Mouse (Mus musculus): ENCODE data around the gene C77080. TPM values are rescaled to one million over a fixed set of nuclear protein-coding genes. Genes with fewer than 3 reads are reported as not detected.

The C77080 gene
- polyA plus RNA-seq, 1 experiment from 2014 or later = 8.3 TPM

GRCm38 (mm10) chr4:129288067-129288466, 26.9 kb upstream of the C77080 start:
- 32% methylated on average over 3 of the region's 3 CpGs for WGBS
- ATAC-seq (replicated peaks; ENCODE audit: low FRiP score) = no peak
- Histone ChIP-seq H3K4me3 (replicated peaks) (peak overlapping the region; percentile 56), H3K4me2 (peak overlapping the region; percentile 97), H3K9ac (no peak overlapping the region), H3K4me1 (peaks cover 30% of the 10 kb centered on the region), H3K36me3 (no peaks in the 10 kb centered on the region), H3K27me3 (peaks cover 20% of the 10 kb centered on the region), H3K27ac (peak overlapping the region; percentile 32; the same call in 1 of the 2 replicates), H3K9me3 (replicated peaks) (no peaks in the 10 kb centered on the region; the same call in 1 of the 2 replicates)

GRCm38 (mm10) chr4:129287472-129287981, 26.3 kb upstream of the C77080 start, which contains the start of gene Sync:
TSS of gene Sync (plus strand) at chr4:129287617.
- no peaks in the 10 kb centered on the region for H3K36me3 ChIP-seq
- H3K9ac ChIP-seq = peak within 1 kb of the TSS; percentile 51
- H3K27me3 ChIP-seq = peaks cover 20% of the 10 kb centered on the region
- peak within 1 kb of the TSS; percentile 97 for H3K4me2 ChIP-seq
- H3K4me3 ChIP-seq (replicated peaks) = peak within 1 kb of the TSS; percentile 56
- H3K9me3 ChIP-seq (replicated peaks) = no peaks in the 10 kb centered on the region; the same call in 1 of the 2 replicates
- WGBS = under 1% methylated on average over 53 of the region's 53 CpGs
- H3K27ac ChIP-seq = peak within 1 kb of the TSS; percentile 32; the same call in 1 of the 2 replicates
- ATAC-seq (replicated peaks; ENCODE audit: low FRiP score) = peak; percentile 53
- peaks cover 29% of the 10 kb centered on the region for H3K4me1 ChIP-seq

GRCm38 (mm10) chr4:129286683-129287471, 25.7 kb upstream of the C77080 start:
- 2% methylated on average over 28 of the region's 28 CpGs for WGBS
- peaks cover 29% of the 10 kb centered on the region for H3K4me1 ChIP-seq
- H3K9ac ChIP-seq = peak overlapping the region; percentile 51
- H3K4me3 ChIP-seq (replicated peaks) = peak overlapping the region; percentile 56
- peak overlapping the region; percentile 97 for H3K4me2 ChIP-seq
- H3K27me3 ChIP-seq = peaks cover 20% of the 10 kb centered on the region
- ATAC-seq (replicated peaks; ENCODE audit: low FRiP score) = peak; percentile 43
- H3K9me3 ChIP-seq (replicated peaks) = no peaks in the 10 kb centered on the region; the same call in 1 of the 2 replicates
- no peak overlapping the region for H3K27ac ChIP-seq
- H3K36me3 ChIP-seq = no peaks in the 10 kb centered on the region

GRCm38 (mm10) chr4:129286001-129286682, 24.9 kb upstream of the C77080 start:
- no peaks in the 10 kb centered on the region for H3K36me3 ChIP-seq
- peaks cover 29% of the 10 kb centered on the region for H3K4me1 ChIP-seq
- peak; percentile 17 for ATAC-seq (replicated peaks; ENCODE audit: low FRiP score)
- 46% methylated on average over 5 of the region's 5 CpGs for WGBS
- peak overlapping the region; percentile 97 for H3K4me2 ChIP-seq
- H3K9me3 ChIP-seq (replicated peaks) = no peaks in the 10 kb centered on the region; the same call in 1 of the 2 replicates
- no peak overlapping the region for H3K27ac ChIP-seq
- peaks cover 20% of the 10 kb centered on the region for H3K27me3 ChIP-seq
- H3K9ac ChIP-seq = no peak overlapping the region
- H3K4me3 ChIP-seq (replicated peaks) = peak overlapping the region; percentile 56

GRCm38 (mm10) chr4:129284685-129285084, 23.5 kb upstream of the C77080 start:
- Histone ChIP-seq H3K9me3 (replicated peaks) (no peaks in the 10 kb centered on the region; the same call in 1 of the 2 replicates), H3K27ac (no peak overlapping the region), H3K4me3 (replicated peaks) (no peak overlapping the region), H3K36me3 (no peaks in the 10 kb centered on the region), H3K27me3 (peaks cover 20% of the 10 kb centered on the region), H3K9ac (no peak overlapping the region), H3K4me1 (peaks cover 29% of the 10 kb centered on the region), H3K4me2 (no peak overlapping the region)
- 78% methylated on average over 2 of the region's 2 CpGs for WGBS
- ATAC-seq (replicated peaks; ENCODE audit: low FRiP score) = no peak

- H3K4me1 ChIP-seq = peaks cover 23% of the 10 kb centered on the region
Measured at GRCm38 (mm10) chr4:129283226-129283625, 22.0 kb upstream of the C77080 start.

GRCm38 (mm10) chr4:129282786-129283185, 21.6 kb upstream of the C77080 start:
- H3K9me3 ChIP-seq (replicated peaks) = no peaks in the 10 kb centered on the region; the same call in 1 of the 2 replicates
- no peak overlapping the region for H3K27ac ChIP-seq
- H3K4me1 ChIP-seq = peaks cover 19% of the 10 kb centered on the region
- H3K4me2 ChIP-seq = no peak overlapping the region
- no peak for ATAC-seq (replicated peaks; ENCODE audit: low FRiP score)
- H3K27me3 ChIP-seq = peaks cover 16% of the 10 kb centered on the region
- no peak overlapping the region for H3K4me3 ChIP-seq (replicated peaks)
- no peaks in the 10 kb centered on the region for H3K36me3 ChIP-seq
- H3K9ac ChIP-seq = no peak overlapping the region
- WGBS = 84% methylated on average over 5 of the region's 5 CpGs

More at GRCm38 (mm10) chr4:129283226-129283625, 22.0 kb upstream of the C77080 start:
- no peak overlapping the region for H3K27ac ChIP-seq
- no peaks in the 10 kb centered on the region; the same call in 1 of the 2 replicates for H3K9me3 ChIP-seq (replicated peaks)
- ATAC-seq (replicated peaks; ENCODE audit: low FRiP score) = no peak
- no peaks in the 10 kb centered on the region for H3K36me3 ChIP-seq
- H3K4me3 ChIP-seq (replicated peaks) = no peak overlapping the region
- H3K27me3 ChIP-seq = peaks cover 16% of the 10 kb centered on the region
- no peak overlapping the region for H3K9ac ChIP-seq
- H3K4me2 ChIP-seq = no peak overlapping the region
- WGBS = 84% methylated on average over 5 of the region's 5 CpGs

GRCm38 (mm10) chr4:129276453-129276865, 15.3 kb upstream of the C77080 start:
- no peaks in the 10 kb centered on the region for H3K36me3 ChIP-seq
- H3K27me3 ChIP-seq = no peaks in the 10 kb centered on the region
- H3K4me1 ChIP-seq = peaks cover 13% of the 10 kb centered on the region; the same call in 1 of the 2 replicates
- no peaks in the 10 kb centered on the region for H3K9me3 ChIP-seq (replicated peaks)
- under 1% methylated on average over 18 of the region's 18 CpGs for WGBS
- H3K9ac ChIP-seq = no peak overlapping the region
- no peak overlapping the region; the same call in 1 of the 2 replicates for H3K4me2 ChIP-seq
- peak; percentile 44 for ATAC-seq (replicated peaks; ENCODE audit: low FRiP score)
- H3K4me3 ChIP-seq (replicated peaks) = no peak overlapping the region
- no peak overlapping the region for H3K27ac ChIP-seq

- Histone ChIP-seq H3K9me3 (replicated peaks) (no peaks in the 10 kb centered on the region), H3K27me3 (no peaks in the 10 kb centered on the region), H3K27ac (peak overlapping the region; percentile 79), H3K4me2 (peak overlapping the region; percentile 31), H3K4me3 (replicated peaks) (0 out of 2 replicates have a peak overlapping the region, but pooled peaks have one; percentile 24), H3K4me1 (peaks cover 15% of the 10 kb centered on the region; the same call in 1 of the 2 replicates), H3K9ac (no peak overlapping the region), H3K36me3 (no peaks in the 10 kb centered on the region)
- ATAC-seq (replicated peaks; ENCODE audit: low FRiP score) = peak; percentile 38; the same call in 1 of the 2 replicates
- WGBS = 52% methylated on average over 5 of the region's 5 CpGs
Measured at GRCm38 (mm10) chr4:129272756-129273046, 11.5 kb upstream of the C77080 start.

- H3K4me1 ChIP-seq = peaks cover 15% of the 10 kb centered on the region; the same call in 1 of the 2 replicates
- H3K36me3 ChIP-seq = no peaks in the 10 kb centered on the region
- 25% methylated on average over 15 of the region's 15 CpGs for WGBS
- H3K9me3 ChIP-seq (replicated peaks) = no peaks in the 10 kb centered on the region
- no peaks in the 10 kb centered on the region for H3K27me3 ChIP-seq
- no peak overlapping the region for H3K9ac ChIP-seq
- peak overlapping the region; percentile 24; the same call in 1 of the 2 replicates for H3K4me3 ChIP-seq (replicated peaks)
- ATAC-seq (replicated peaks; ENCODE audit: low FRiP score) = peak; percentile 90
- H3K4me2 ChIP-seq = peak overlapping the region; percentile 31
- peak overlapping the region; percentile 79 for H3K27ac ChIP-seq
Measured at GRCm38 (mm10) chr4:129271991-129272755, 11.0 kb upstream of the C77080 start.

GRCm38 (mm10) chr4:129268698-129269097, 7.5 kb upstream of the C77080 start:
- 54% methylated on average over 1 of the region's 1 CpGs for WGBS
- no peak for ATAC-seq (replicated peaks; ENCODE audit: low FRiP score)

More at GRCm38 (mm10) chr4:129268698-129269097, 7.5 kb upstream of the C77080 start:
- Histone ChIP-seq H3K4me1 (peaks cover 12% of the 10 kb centered on the region), H3K4me2 (no peak overlapping the region), H3K4me3 (replicated peaks) (no peak overlapping the region), H3K9me3 (replicated peaks) (no peaks in the 10 kb centered on the region), H3K36me3 (no peaks in the 10 kb centered on the region), H3K27me3 (no peaks in the 10 kb centered on the region), H3K9ac (no peak overlapping the region), H3K27ac (no peak overlapping the region)

All from kidney, embryonic 15.5 days (tissue).